Mouse (Mus musculus): ENCODE data around the gene Gpr107.

DNA sequence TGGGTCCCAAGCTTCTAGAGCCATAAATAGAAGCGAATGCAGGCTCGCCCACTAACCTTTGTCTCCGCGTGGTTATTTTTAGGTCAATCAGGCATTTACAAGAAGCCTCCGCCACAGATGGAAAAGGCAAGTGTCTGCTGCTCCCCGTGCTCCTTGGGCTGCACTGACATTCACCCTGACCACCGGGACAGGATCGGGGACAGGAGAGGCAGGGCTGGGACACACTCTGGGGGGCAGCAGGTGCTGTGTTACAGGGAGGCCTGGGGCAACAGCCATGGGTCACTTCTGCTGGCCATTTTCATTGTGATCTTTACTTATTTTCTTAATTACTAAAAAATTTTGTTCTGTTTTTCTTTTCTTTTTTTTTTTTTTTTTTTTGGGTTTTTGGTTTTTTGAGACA is 39.6 kb downstream of the Gpr107 start:
- TF ChIP-seq ELF1 (IDR thresholded peaks at IDR 0.05; ENCODE audit: low read depth, low read length) (no peak), ZKSCAN1 (IDR thresholded peaks at IDR 0.05; ENCODE audit: low read depth, low read length) (no peak), USF1 (IDR thresholded peaks at IDR 0.05; ENCODE audit: low read depth, low read length) (no peak)
